ENCODE assay signal across 10 mouse cellular contexts in genomic region chr8:9292532-9292931, GRCm38 (mm10).
"Had no signal": no experiment of that assay in that cellular context is flagged by ENCODE, and none has a peak within 500 bp of the region (broad histone marks: within the 10 kb centered on the region; RNA-seq: fewer than 3 reads in every experiment).

No protein-coding gene starts in this region.

- DNase-seq: retina, postnatal 1 day; right cerebral cortex, postnatal 14 days; right cerebral cortex, postnatal 4 days; spleen, adult 18-20 months; thymus, adult 18-20 months; thymus, adult 2 months; thymus, postnatal 14 days; thymus, postnatal 25 days; thymus, postnatal 36 days; thymus, postnatal 4 days had no signal
